Mouse (Mus musculus) midbrain, postnatal 0 days (tissue): ENCODE measurements at regions not wholly inside any gene's neighbourhood (a gene's known extent, or its start where the extent isn't known, plus 50 kb on each side); places are given as distances from the start of the nearest gene placed in this dataset.

Source experiments
- ATAC-seq: fragments of 200-750 bp; cut with Nextera tagmentation; 2 replicates; pipeline ENCODE4 v1.8.0; 2017; ENCODE audit warnings: moderate number of reproducible peaks, mild to moderate bottlenecking, moderate TSS enrichment, moderate library complexity; ENCODE audit not compliant: low FRiP score
- DNase-seq: peaks from one replicate; pipeline ENCODE4 v3.0.0-alpha.2; 2015; ENCODE audit warnings: low spot score
- H3K27ac ChIP-seq: fragments of 300-500 bp; sonication (generic); 2 replicates; pipeline ENCODE4 v1.5.1; 2014; ENCODE audit warnings: low read depth, mild to moderate bottlenecking, low read length, mixed read lengths
- H3K27me3 ChIP-seq: fragments of 300-500 bp; sonication (generic); 2 replicates; pipeline ENCODE4 v1.6.1; 2014; ENCODE audit warnings: low read length, control low read depth, mixed read lengths; ENCODE audit not compliant: insufficient read depth
- H3K36me3 ChIP-seq: fragments of 300-500 bp; sonication (generic); 2 replicates; pipeline ENCODE4 v1.6.1; 2014; ENCODE audit warnings: low read length, control low read depth, mixed read lengths; ENCODE audit not compliant: insufficient read depth
- H3K4me1 ChIP-seq: fragments of 300-500 bp; sonication (generic); 2 replicates; pipeline ENCODE4 v1.6.1; 2014; ENCODE audit warnings: mild to moderate bottlenecking, control low read depth, antibody characterized with exemption, low read length, mixed read lengths; ENCODE audit not compliant: insufficient read depth
- H3K4me2 ChIP-seq: fragments of 300-500 bp; sonication (generic); 2 replicates; pipeline ENCODE4 v1.6.1; 2014; ENCODE audit warnings: low read depth, mild to moderate bottlenecking, low read length, mixed read lengths; ENCODE audit not compliant: poor library complexity, severe bottlenecking
- H3K4me3 ChIP-seq: fragments of 300-500 bp; sonication (generic); 2 replicates; pipeline ENCODE4 v1.5.1; 2014; ENCODE audit warnings: low read depth, mild to moderate bottlenecking, low read length, moderate library complexity
- H3K9ac ChIP-seq: fragments of 300-500 bp; sonication (generic); replicated peaks from 2 replicates; pipeline ENCODE4 v1.6.1; 2014; ENCODE audit warnings: mild to moderate bottlenecking, low read length, moderate library complexity, mixed read lengths; ENCODE audit not compliant: poor library complexity, severe bottlenecking
- H3K9me3 ChIP-seq: fragments of 300-500 bp; sonication (generic); 2 replicates; pipeline ENCODE4 v1.6.1; 2016; ENCODE audit warnings: low read length, control low read depth
- CTCF ChIP-seq: IDR thresholded peaks from 2 replicates; pipeline ENCODE4 v1.5.1; 2016; ENCODE audit warnings: antibody characterized with exemption, mild to moderate bottlenecking
- WGBS: fragments of 180-500 bp; shearing (Covaris S2); extraction: QIAGEN DNeasy Blood & Tissue Kit; methylation state at CpG from one replicate; pipeline ENCODE4 v1.1.7; 2014; 5-methylcytosine and 5-hydroxymethylcytosine counted together

DNA sequence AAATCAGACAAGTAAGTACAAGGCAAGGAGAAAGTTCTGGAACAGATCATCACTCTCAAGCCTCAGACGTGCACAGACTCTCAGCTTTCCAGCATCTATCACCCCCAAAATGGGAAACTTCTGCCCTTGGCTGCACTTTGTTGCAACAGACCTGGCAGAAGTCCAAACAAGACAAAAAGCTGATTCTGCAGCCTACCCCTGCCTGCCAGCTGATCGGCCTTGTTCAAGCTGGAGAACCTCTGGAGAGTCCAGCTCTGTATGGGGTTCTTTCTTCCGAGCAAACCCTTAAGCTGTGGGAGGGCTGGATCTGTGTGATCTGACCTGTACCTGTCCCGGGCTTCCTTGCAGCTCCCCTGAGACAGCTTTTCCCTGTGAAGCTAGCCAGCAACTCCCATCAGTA, 299.7 kb upstream of the Klf3 start:
- Histone ChIP-seq H3K27me3 (no peaks in the 10 kb centered on the region), H3K9ac (no peak overlapping the region), H3K4me2 (no peak overlapping the region), H3K9me3 (no peaks in the 10 kb centered on the region), H3K36me3 (no peaks in the 10 kb centered on the region), H3K4me1 (peaks cover 5% of the 10 kb centered on the region; the same call in 1 of the 2 replicates), H3K4me3 (no peak overlapping the region), H3K27ac (no peak overlapping the region)
- DNase-seq, result peak; percentile 54
- ATAC-seq, result no peak
- TF ChIP-seq CTCF, result no peak
- WGBS, result 43% methylated on average over 4 of the region's 4 CpGs

DNA sequence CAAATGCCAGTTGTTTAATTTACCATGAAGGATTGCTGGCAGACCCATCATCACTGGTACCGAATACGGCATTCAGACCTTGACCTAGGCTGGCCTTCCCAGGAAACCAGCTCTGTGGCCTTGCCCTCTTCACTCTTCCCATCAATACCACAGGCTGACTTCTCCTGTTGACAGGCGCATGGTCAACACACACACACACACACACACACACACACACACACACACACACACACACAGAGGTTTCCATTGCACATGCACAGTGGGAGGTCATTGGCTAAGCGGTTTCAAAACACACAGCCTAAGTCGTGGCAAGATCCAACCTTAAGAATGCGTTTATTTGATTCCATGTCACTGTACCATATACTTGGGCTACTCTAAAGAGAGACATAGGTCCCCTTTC, 298.7 kb upstream of the Klf3 start:
- TF ChIP-seq CTCF, result no peak
- peaks cover 5% of the 10 kb centered on the region; the same call in 1 of the 2 replicates for H3K4me1 ChIP-seq
- H3K36me3 ChIP-seq, result no peaks in the 10 kb centered on the region
- no peaks in the 10 kb centered on the region for H3K9me3 ChIP-seq
- no peak overlapping the region for H3K4me3 ChIP-seq
- ATAC-seq, result no peak
- H3K9ac ChIP-seq, result no peak overlapping the region
- H3K27me3 ChIP-seq, result no peaks in the 10 kb centered on the region
- H3K27ac ChIP-seq, result no peak overlapping the region
- WGBS, result 56% methylated on average over 6 of the region's 6 CpGs
- H3K4me2 ChIP-seq, result no peak overlapping the region
- no peak for DNase-seq

DNA sequence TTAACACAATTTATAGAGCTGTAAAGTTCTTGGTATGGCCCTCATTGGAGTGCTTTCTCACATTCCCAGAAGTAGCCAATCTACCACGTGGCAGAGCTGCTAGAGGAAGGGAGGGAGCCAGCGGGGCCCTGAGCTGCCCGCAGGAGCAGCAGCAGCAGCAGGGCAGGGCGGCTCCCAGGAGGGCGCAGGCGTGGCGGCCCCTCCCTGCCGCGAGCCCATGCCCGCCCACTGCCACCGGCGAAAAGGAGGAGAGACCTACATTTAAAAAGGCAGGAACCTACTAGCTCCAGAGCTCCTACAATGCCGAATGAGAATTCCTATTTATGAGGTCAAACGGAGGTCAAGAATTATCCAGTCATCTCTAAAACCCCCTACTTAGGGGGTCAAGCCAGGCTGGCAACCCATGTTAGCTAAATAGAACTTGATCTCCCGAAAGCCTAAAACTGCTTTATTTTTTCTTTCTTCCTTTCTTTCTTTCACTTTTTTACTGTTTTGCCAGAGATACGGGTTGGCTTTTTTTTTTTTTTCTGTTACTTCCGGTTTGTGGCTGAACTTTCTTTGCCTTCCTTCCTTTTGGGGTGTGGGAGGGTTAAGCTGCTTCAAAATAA, 297.9 kb upstream of the Klf3 start:
- Histone ChIP-seq H3K9ac (no peak overlapping the region), H3K4me2 (peak overlapping the region; percentile 52), H3K27ac (no peak overlapping the region), H3K4me1 (peaks cover 5% of the 10 kb centered on the region; the same call in 1 of the 2 replicates), H3K9me3 (no peaks in the 10 kb centered on the region), H3K4me3 (peak overlapping the region; percentile 33), H3K27me3 (no peaks in the 10 kb centered on the region), H3K36me3 (no peaks in the 10 kb centered on the region)
- TF ChIP-seq CTCF, result no peak
- DNase-seq (no peak), ATAC-seq (no peak)
- WGBS, result under 1% methylated on average over 17 of the region's 17 CpGs

DNA sequence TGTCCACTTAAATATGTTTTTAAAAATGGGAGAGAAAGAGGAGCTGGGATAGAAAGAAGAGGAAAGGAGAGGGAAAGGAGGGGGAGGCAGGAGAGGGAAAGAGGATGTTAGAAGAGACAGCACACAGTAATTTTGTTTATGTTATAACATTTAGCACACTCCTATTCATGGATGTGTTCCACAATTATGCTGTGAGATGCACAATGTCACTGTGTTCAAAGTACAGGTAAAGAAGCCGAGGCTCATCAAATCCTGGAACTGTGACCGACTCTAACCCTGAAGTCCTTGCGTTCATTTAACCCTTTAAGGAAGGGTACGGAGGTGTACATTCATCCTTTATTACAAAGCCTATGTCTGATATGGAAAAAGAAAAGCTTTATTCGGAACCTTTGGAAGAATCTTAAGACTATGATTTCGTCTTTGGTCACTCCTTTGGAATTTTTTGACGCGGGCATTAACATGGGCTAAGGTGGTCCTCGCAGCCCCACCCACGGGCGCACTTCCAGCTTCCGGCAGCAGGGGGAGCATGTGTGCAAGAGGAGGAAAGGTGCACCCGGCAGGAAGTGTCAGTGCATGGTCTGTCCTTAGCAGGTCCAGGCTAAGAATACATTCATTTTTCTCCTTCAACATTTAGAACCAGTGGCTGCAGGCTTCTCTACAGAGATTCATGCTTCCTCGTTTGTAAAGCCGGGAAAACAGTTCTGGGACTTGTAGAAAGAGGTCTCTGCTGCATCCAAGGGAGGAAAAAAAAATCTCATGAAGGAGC, 297.2 kb upstream of the Klf3 start:
- peaks cover 5% of the 10 kb centered on the region; the same call in 1 of the 2 replicates for H3K4me1 ChIP-seq
- H3K9me3 ChIP-seq, result no peaks in the 10 kb centered on the region
- TF ChIP-seq CTCF, result peak; percentile 93
- peak; percentile 74 for ATAC-seq
- no peaks in the 10 kb centered on the region for H3K27me3 ChIP-seq
- DNase-seq, result peak; percentile 59
- 0 out of 2 replicates have a peak overlapping the region, but pooled peaks have one; percentile 29 for H3K9ac ChIP-seq
- no peaks in the 10 kb centered on the region for H3K36me3 ChIP-seq
- peak overlapping the region; percentile 52 for H3K4me2 ChIP-seq
- H3K4me3 ChIP-seq, result peak overlapping the region; percentile 33
- 1% methylated on average over 15 of the region's 15 CpGs for WGBS
- H3K27ac ChIP-seq, result no peak overlapping the region

DNA sequence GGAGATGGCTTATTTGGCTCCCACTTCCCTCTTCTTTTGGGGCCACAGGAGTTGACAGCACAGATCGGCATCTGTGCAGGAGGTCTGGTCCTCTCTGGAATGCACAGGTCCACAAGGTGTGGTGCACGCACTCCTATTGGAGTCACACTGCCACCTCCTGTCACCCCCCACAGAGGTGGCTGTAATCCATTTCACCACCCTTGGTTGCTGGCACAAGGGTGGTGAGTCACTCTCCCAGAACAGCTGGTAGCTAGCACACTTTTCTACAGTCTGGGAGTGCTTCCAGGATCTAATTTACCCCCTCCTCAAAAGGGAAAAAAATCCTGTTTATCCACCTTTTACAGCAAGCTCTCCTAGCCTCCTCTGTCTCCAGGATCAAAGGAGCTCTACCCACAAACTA, 294.6 kb upstream of the Klf3 start:
- Histone ChIP-seq H3K9me3 (no peaks in the 10 kb centered on the region), H3K4me1 (peaks cover 5% of the 10 kb centered on the region; the same call in 1 of the 2 replicates), H3K27ac (no peak overlapping the region), H3K4me3 (no peak overlapping the region), H3K36me3 (no peaks in the 10 kb centered on the region), H3K4me2 (no peak overlapping the region), H3K27me3 (no peaks in the 10 kb centered on the region), H3K9ac (no peak overlapping the region)
- DNase-seq (no peak), ATAC-seq (no peak)
- no peak for TF ChIP-seq CTCF
- WGBS, result 68% methylated on average over 2 of the region's 2 CpGs
